Mouse (Mus musculus) CH12.LX (cell line): ENCODE results near the gene Arrdc1. TPM values are rescaled to one million over a fixed set of nuclear protein-coding genes. Genes with fewer than 3 reads are reported as not detected.

Experiments
- DNase-seq: peaks from one replicate; pipeline ENCODE4 v3.0.0-alpha.2; 2013; ENCODE audit errors: extremely low read depth
- H3K27ac ChIP-seq: 2 replicates; pipeline ENCODE4 v1.5.1; 2012; ENCODE audit warnings: low read depth, mild to moderate bottlenecking, control low read depth, moderate library complexity; ENCODE audit not compliant: insufficient read depth
- H3K27me3 ChIP-seq: replicated peaks from 2 replicates; pipeline ENCODE3; 2012; ENCODE audit warnings: inconsistent platforms
- H3K36me3 ChIP-seq, 2 experiments: replicated peaks in 1 of 2; 2 replicates each; pipeline versions ENCODE3 to v1.6.1; 2012; ENCODE audit warnings: inconsistent platforms in 1 of 2, low read length in 1 of 2, mild to moderate bottlenecking in 1 of 2, mixed read lengths in 1 of 2, moderate library complexity in 1 of 2; ENCODE audit not compliant: control insufficient read depth in 1 of 2, insufficient read depth in 1 of 2
- H3K4me1 ChIP-seq, 2 experiments: 2 replicates each; pipeline ENCODE4 v1.6.1; 2012; ENCODE audit warnings: inconsistent platforms in 1 of 2, moderate library complexity in 1 of 2; ENCODE audit not compliant: insufficient read depth in 2 of 2, control insufficient read depth in 1 of 2
- H3K4me2 ChIP-seq: 2 replicates; pipeline ENCODE4 v1.6.1; 2012; ENCODE audit warnings: low read depth, mild to moderate bottlenecking, control low read depth; ENCODE audit not compliant: poor library complexity, insufficient read depth, severe bottlenecking
- H3K4me3 ChIP-seq, 3 experiments: fragments of 150-350 bp in 1 of 3; sonication (generic) in 1 of 3; replicated peaks in 1 of 3; 2 replicates each; pipeline versions ENCODE3 to v1.5.1; 2011 to 2012; ENCODE audit warnings: low read depth in 2 of 3, low read length in 2 of 3, mild to moderate bottlenecking in 2 of 3, moderate library complexity in 2 of 3, control low read depth in 1 of 3, improper control_type of control experiment in 1 of 3, inconsistent platforms in 1 of 3, mixed read lengths in 1 of 3; ENCODE audit not compliant: poor library complexity in 1 of 3
- H3K79me2 ChIP-seq: replicated peaks from 2 replicates; pipeline ENCODE4 v1.6.1; 2012; ENCODE audit warnings: mild to moderate bottlenecking, moderate library complexity; ENCODE audit not compliant: control insufficient read depth, poor library complexity, insufficient read depth, severe bottlenecking; ENCODE audit errors: extremely low read depth
- H3K9ac ChIP-seq: 2 replicates; pipeline ENCODE4 v1.6.1; 2012; ENCODE audit warnings: low read depth, mild to moderate bottlenecking, control low read depth, moderate library complexity; ENCODE audit not compliant: insufficient read depth
- H3K9me3 ChIP-seq: replicated peaks from 2 replicates; pipeline ENCODE3; 2012; ENCODE audit warnings: low read length, inconsistent platforms, mixed read lengths
- BHLHE40 ChIP-seq: IDR thresholded peaks from 2 replicates; pipeline ENCODE4 v1.6.1; 2011; ENCODE audit warnings: mild to moderate bottlenecking, low read depth, low read length, improper control_type of control experiment
- CHD1 ChIP-seq: IDR thresholded peaks from 2 replicates; pipeline ENCODE4 v1.6.1; 2012; ENCODE audit warnings: low read depth, low read length, improper control_type of control experiment, inconsistent platforms
- ELF1 ChIP-seq: IDR thresholded peaks from 2 replicates; pipeline ENCODE4 v1.6.1; 2014; ENCODE audit warnings: low read depth, mild to moderate bottlenecking, inconsistent platforms, low read length, improper control_type of control experiment
- HCFC1 ChIP-seq: IDR thresholded peaks from 2 replicates; pipeline ENCODE4 v1.6.1; 2012; ENCODE audit warnings: low read depth, mild to moderate bottlenecking, inconsistent platforms, low read length, improper control_type of control experiment
- JUN ChIP-seq: IDR thresholded peaks from 2 replicates; pipeline ENCODE4 v1.6.1; 2011; ENCODE audit warnings: low read depth, mild to moderate bottlenecking, low read length, improper control_type of control experiment, moderate library complexity; ENCODE audit not compliant: insufficient read depth
- KAT2A ChIP-seq: IDR thresholded peaks from 2 replicates; pipeline ENCODE4 v1.6.1; 2012; ENCODE audit warnings: low read length, improper control_type of control experiment, inconsistent platforms; ENCODE audit not compliant: insufficient replicate concordance
- MAFK ChIP-seq: IDR thresholded peaks from 2 replicates; pipeline ENCODE4 v1.6.1; 2011; ENCODE audit warnings: low read length, improper control_type of control experiment; ENCODE audit not compliant: insufficient replicate concordance
- MAX ChIP-seq: IDR thresholded peaks from 2 replicates; pipeline ENCODE4 v1.6.1; 2011; ENCODE audit warnings: low read length, improper control_type of control experiment
- MYC ChIP-seq: IDR thresholded peaks from 2 replicates; pipeline ENCODE4 v1.6.1; 2011; ENCODE audit warnings: low read depth, mild to moderate bottlenecking, improper control_type of control experiment, low read length
- POLR2A ChIP-seq: IDR thresholded peaks from 2 replicates; pipeline ENCODE4 v1.6.1; 2011; ENCODE audit warnings: low read depth, mild to moderate bottlenecking, improper control_type of control experiment, low read length
- POLR2AphosphoS2 ChIP-seq: IDR thresholded peaks from 2 replicates; pipeline ENCODE4 v1.6.1; 2011; ENCODE audit warnings: low read depth, low read length, improper control_type of control experiment
- RCOR1 ChIP-seq: conservative IDR thresholded peaks from 2 replicates; pipeline ENCODE4 v1.6.1; 2012; ENCODE audit warnings: low read depth, mild to moderate bottlenecking, inconsistent platforms, low read length, improper control_type of control experiment
- USF2 ChIP-seq: conservative IDR thresholded peaks from 2 replicates; pipeline ENCODE4 v1.6.1; 2011; ENCODE audit warnings: low read depth, low read length, improper control_type of control experiment
- ZC3H11A ChIP-seq: IDR thresholded peaks from 2 replicates; pipeline ENCODE4 v1.6.1; 2012; ENCODE audit warnings: low read depth, mild to moderate bottlenecking, inconsistent platforms, low read length, improper control_type of control experiment
- ZKSCAN1 ChIP-seq: IDR thresholded peaks from 2 replicates; pipeline ENCODE4 v1.6.1; 2012; ENCODE audit warnings: low read depth, inconsistent platforms, low read length, improper control_type of control experiment, borderline replicate concordance
- ZMIZ1 ChIP-seq: IDR thresholded peaks from 2 replicates; pipeline ENCODE4 v1.6.1; 2012; ENCODE audit warnings: low read depth, mild to moderate bottlenecking, inconsistent platforms, low read length, improper control_type of control experiment
- dilution Hi-C: fragments of 300-500 bp; cut with MboI; formaldehyde crosslinking; loops from 2 replicates; pipeline ENCODE4 v1.14.3; 2020; ENCODE audit warnings: low sequenced_read_pairs; ENCODE audit not compliant: extremely low pct_unique_long_range_greater_than_20kb, extremely low pct_ligation_motif_present
- in situ Hi-C: fragments of 300-500 bp; cut with MboI; formaldehyde crosslinking; loops from 3 replicates; pipeline ENCODE4 v1.14.3; 2019; ENCODE audit warnings: low sequenced_read_pairs, low pct_ligation_motif_present, low pct_unique_long_range_greater_than_20kb, mixed read lengths
- polyA plus RNA-seq: library from polyadenylated mRNA; unstranded; fragments of >175 nt; gene quantifications from 2 replicates; pipeline ENCODE4 v1.2.1, GENCODE M21; 2012; ENCODE audit warnings: low read depth; ENCODE audit not compliant: insufficient read length
- total RNA-seq, 2 experiments: library from RNA; depleted of rRNA; stranded (reverse); fragments of 300-350 nt in 1 of 2; fragments of >200 nt in 1 of 2; gene quantifications; 2 replicates each; pipeline ENCODE4 v1.2.3; 2012 to 2014

Gene Arrdc1
- total and polyA plus RNA-seq, 3 experiments = 24.6 to 32.8 (median 31.5) TPM

- dilution Hi-C loops = no loop called here
These were observed 42.7 kb downstream of the Arrdc1 start for GRCm38 (mm10) chr2:24892318-24892717.

GRCm38 (mm10) chr2:24890541-24891447, 44.3 kb downstream of the Arrdc1 start:
- no peak for DNase-seq
- H3K9me3 ChIP-seq = no peaks in the 10 kb centered on the region
- H3K4me2 ChIP-seq = no peak overlapping the region
- H3K36me3 ChIP-seq = peaks cover 0 to 26% of the 10 kb centered on the region in 2 experiments
- in situ Hi-C loops (no loop called here), dilution Hi-C loops (no loop called here)
- no peak overlapping the region for H3K9ac ChIP-seq
- peaks cover 9 to 32% of the 10 kb centered on the region in 2 experiments for H3K4me1 ChIP-seq
- H3K4me3 ChIP-seq = no peak overlapping the region
- TF ChIP-seq USF2 (no peak), HCFC1 (no peak), ELF1 (no peak), MYC (no peak), KAT2A (no peak), ZKSCAN1 (no peak), POLR2A (no peak), ZC3H11A (no peak), CHD1 (no peak), MAFK (no peak), POLR2AphosphoS2 (no peak), MAX (no peak), JUN (no peak)
- H3K27me3 ChIP-seq = no peaks in the 10 kb centered on the region
- H3K79me2 ChIP-seq = peaks cover 13% of the 10 kb centered on the region; the same call in 1 of the 2 replicates
- no peak overlapping the region for H3K27ac ChIP-seq

More at GRCm38 (mm10) chr2:24892318-24892717, 42.7 kb downstream of the Arrdc1 start:
- no peak overlapping the region for H3K4me2 ChIP-seq
- DNase-seq = no peak
- H3K9me3 ChIP-seq = no peaks in the 10 kb centered on the region
- no peak overlapping the region for H3K9ac ChIP-seq
- peaks cover 13% of the 10 kb centered on the region; the same call in 1 of the 2 replicates for H3K79me2 ChIP-seq
- no peak for TF ChIP-seq ZMIZ1
- no peak for TF ChIP-seq RCOR1
- TF ChIP-seq KAT2A = no peak
- no peak for TF ChIP-seq BHLHE40
- TF ChIP-seq MYC = no peak
- TF ChIP-seq MAFK = no peak
- TF ChIP-seq MAX = no peak
- TF ChIP-seq POLR2AphosphoS2 = no peak
- no peak for TF ChIP-seq ZKSCAN1
- peaks cover 9 to 32% of the 10 kb centered on the region in 2 experiments for H3K4me1 ChIP-seq
- in situ Hi-C loops = no loop called here
- no peaks in the 10 kb centered on the region for H3K27me3 ChIP-seq
- H3K27ac ChIP-seq = no peak overlapping the region
- peaks cover 0 to 26% of the 10 kb centered on the region in 2 experiments for H3K36me3 ChIP-seq
- no peak overlapping the region for H3K4me3 ChIP-seq
